Mouse (Mus musculus) hindbrain, embryonic 10.5 days (tissue): ENCODE data around the gene Mill2. TPM values are rescaled to one million over a fixed set of nuclear protein-coding genes. Genes with fewer than 3 reads are reported as not detected.
"Not testable (repeated sequence)": the region's sequence is repeated elsewhere in the genome, so short reads cannot be mapped to it uniquely, and the experiment has no call there.

ENCODE experiments used
- DNase-seq: peaks from one replicate; pipeline ENCODE4 v3.0.0-alpha.2; 2017; ENCODE audit warnings: low spot score
- H3K27ac ChIP-seq: fragments of 300-500 bp; sonication (generic); 2 replicates; pipeline ENCODE4 v1.5.1; 2016; ENCODE audit warnings: mild to moderate bottlenecking, moderate library complexity
- H3K27me3 ChIP-seq: fragments of 300-500 bp; sonication (generic); 2 replicates; pipeline ENCODE4 v1.6.1; 2016; ENCODE audit warnings: mild to moderate bottlenecking; ENCODE audit not compliant: poor library complexity, insufficient read depth, severe bottlenecking
- H3K36me3 ChIP-seq: fragments of 300-500 bp; sonication (generic); 2 replicates; pipeline ENCODE4 v1.6.1; 2016; ENCODE audit warnings: mild to moderate bottlenecking, moderate library complexity
- H3K4me1 ChIP-seq: fragments of 300-500 bp; sonication (generic); replicated peaks from 2 replicates; pipeline ENCODE4 v1.6.1; 2016; ENCODE audit warnings: mild to moderate bottlenecking
- H3K4me3 ChIP-seq: fragments of 300-500 bp; sonication (generic); 2 replicates; pipeline ENCODE4 v1.5.1; 2016; ENCODE audit warnings: mild to moderate bottlenecking, moderate library complexity
- H3K9me3 ChIP-seq: fragments of 300-500 bp; sonication (generic); 2 replicates; pipeline ENCODE4 v1.6.1; 2016; ENCODE audit warnings: mild to moderate bottlenecking, moderate library complexity
- WGBS: fragments of 180-500 bp; shearing (Covaris S2); methylation state at CpG from one replicate; pipeline ENCODE4 v1.1.7; 2016; 5-methylcytosine and 5-hydroxymethylcytosine counted together
- polyA plus RNA-seq: library from polyadenylated mRNA; unstranded; fragments of >200 nt; fragmentation: Nextera tagmentation; extraction: Ambion mirVana; gene quantifications from 2 replicates; pipeline ENCODE4 v1.2.1, GENCODE M21; 2016

Mill2 gene
- polyA plus RNA-seq, 1 experiment from 2014 or later, result 0.31 TPM

- WGBS, result 54% methylated on average over 5 of the region's 5 CpGs
- peaks cover 14% of the 10 kb centered on the region for H3K4me1 ChIP-seq
- no peaks in the 10 kb centered on the region for H3K9me3 ChIP-seq
- H3K36me3 ChIP-seq, result no peaks in the 10 kb centered on the region
- DNase-seq, result no peak
- no peak overlapping the region for H3K4me3 ChIP-seq
- no peak overlapping the region for H3K27ac ChIP-seq
- H3K27me3 ChIP-seq, result no peaks in the 10 kb centered on the region
Observed at GRCm38 (mm10) chr7:18844811-18845210, 5.0 kb downstream of the Mill2 start.

DNA sequence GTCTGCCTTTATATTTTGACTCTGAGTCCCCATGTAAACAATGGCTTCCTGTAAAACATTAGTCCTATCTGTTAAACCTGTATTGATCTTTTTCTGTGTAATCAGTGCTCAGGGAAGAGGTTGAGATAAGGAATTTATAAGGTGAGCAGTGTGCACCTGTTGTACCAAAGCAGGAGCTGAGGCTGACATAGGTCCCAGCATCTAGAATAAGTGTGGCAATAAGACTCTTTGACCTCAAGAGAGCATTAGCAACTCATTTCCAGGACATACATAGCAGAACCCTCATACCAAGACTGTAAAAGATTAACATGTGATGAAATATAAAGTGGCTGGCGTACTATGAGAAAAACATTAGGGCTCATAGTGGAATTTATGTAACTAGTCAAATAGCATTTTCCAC lies 8.6 kb downstream of the Mill2 start:
- Histone ChIP-seq H3K36me3 (no peaks in the 10 kb centered on the region), H3K4me1 (peaks cover 4% of the 10 kb centered on the region; the same call in 1 of the 2 replicates), H3K27ac (no peak overlapping the region), H3K27me3 (no peaks in the 10 kb centered on the region), H3K4me3 (no peak overlapping the region), H3K9me3 (no peaks in the 10 kb centered on the region)
- WGBS, result 95% methylated on average over 1 of the region's 1 CpGs
- no peak for DNase-seq

DNA sequence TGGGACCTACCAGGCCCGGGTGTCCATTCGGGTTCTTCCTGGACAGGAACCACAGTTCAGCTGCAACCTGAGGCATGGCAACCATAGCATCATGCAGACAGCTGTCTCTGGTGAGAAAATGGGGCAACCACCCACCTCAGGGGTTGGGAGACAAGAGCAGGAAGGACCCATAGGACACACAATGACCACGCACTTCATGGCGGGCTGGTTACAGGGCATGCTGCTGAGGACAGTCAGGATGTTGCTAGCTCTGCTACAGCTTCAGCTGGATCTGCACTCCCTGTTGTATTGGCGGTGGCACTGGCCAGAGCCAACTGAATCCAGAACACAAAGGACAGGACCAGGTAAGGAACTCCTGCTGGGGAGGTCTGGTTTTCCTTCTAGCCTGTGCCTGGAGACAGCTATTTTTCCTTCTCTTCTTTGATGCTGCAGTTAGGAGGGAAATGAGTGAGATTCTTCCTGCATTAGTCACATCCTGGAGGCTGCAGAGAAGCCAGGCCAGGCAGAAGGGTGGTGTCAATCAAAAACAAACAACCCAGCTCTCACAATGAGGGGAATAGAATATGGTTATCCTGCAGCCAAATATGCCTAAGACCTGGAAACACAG lies 18.6 kb downstream of the Mill2 start:
- Histone ChIP-seq H3K4me3 (no peak overlapping the region), H3K27ac (peak overlapping the region; percentile 64), H3K36me3 (no peaks in the 10 kb centered on the region), H3K27me3 (no peaks in the 10 kb centered on the region), H3K4me1 (no peaks in the 10 kb centered on the region), H3K9me3 (peaks cover 4% of the 10 kb centered on the region)
- 78% methylated on average over 5 of the region's 5 CpGs for WGBS
- no peak for DNase-seq

DNA sequence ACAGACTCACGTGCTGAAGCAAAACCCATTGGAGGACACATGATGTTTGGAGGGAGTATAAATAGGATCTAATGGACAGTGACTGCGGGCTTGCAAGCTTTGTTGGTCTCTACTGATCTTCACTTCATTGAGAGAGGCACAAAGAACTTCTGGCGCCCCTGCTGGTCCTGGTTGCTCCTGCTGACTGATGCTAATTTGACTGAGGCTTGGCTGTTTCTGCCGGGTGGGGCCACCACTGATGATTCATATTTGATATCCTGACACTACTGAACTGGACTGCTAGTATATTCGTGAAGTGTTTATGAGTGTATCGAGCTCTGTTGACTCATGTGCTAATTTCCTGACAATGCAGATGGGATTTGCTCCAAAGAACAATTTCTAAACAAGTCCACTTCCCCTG lies 23.0 kb downstream of the Mill2 start:
- Histone ChIP-seq H3K27ac (no peak overlapping the region), H3K36me3 (no peaks in the 10 kb centered on the region)
- WGBS, result 85% methylated on average over 6 of the region's 6 CpGs

GRCm38 (mm10) chr7:18868491-18868890 lies 28.7 kb downstream of the Mill2 start:
- peaks cover 16% of the 10 kb centered on the region for H3K9me3 ChIP-seq
- DNase-seq, result no peak
- no peaks in the 10 kb centered on the region for H3K36me3 ChIP-seq
- H3K27ac ChIP-seq, result no peak overlapping the region
- 86% methylated on average over 2 of the region's 2 CpGs for WGBS
- H3K27me3 ChIP-seq, result no peaks in the 10 kb centered on the region
- no peak overlapping the region for H3K4me3 ChIP-seq
- peaks cover 8% of the 10 kb centered on the region; the same call in 1 of the 2 replicates for H3K4me1 ChIP-seq

More for the DNA sequence above, 23.0 kb downstream of the Mill2 start:
- Histone ChIP-seq H3K4me3 (no peak overlapping the region), H3K27me3 (no peaks in the 10 kb centered on the region), H3K9me3 (peaks cover 12% of the 10 kb centered on the region), H3K4me1 (no peaks in the 10 kb centered on the region)
- DNase-seq, result no peak

DNA sequence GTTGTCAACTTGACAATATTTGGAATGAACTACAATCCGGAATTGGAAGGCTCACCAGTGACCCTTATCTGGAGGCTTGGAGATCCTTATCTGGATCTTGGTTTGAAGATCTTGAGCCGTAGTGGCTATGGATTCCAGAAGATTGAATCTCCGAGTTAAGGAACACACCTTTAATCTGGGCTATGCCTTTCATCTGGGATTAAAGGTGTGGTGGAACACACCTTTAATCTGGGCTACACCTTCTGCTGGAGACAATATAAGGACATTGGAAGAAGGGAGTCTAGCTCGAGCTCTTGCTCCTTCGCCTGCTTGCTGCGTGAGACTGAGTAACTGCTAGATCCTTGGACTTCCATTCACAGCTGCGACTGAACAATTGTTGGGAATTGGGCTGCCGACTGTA lies 31.3 kb downstream of the Mill2 start, which contains the start of gene Pglyrp1:
Gene Pglyrp1 (plus strand): TSS at position 301 of the 400 bp plus-strand sequence.
- H3K4me1 ChIP-seq, H3K27me3 ChIP-seq, H3K4me3 ChIP-seq, DNase-seq, H3K27ac ChIP-seq, H3K36me3 ChIP-seq: not testable (repeated sequence)
- WGBS, result 100% methylated on average over 1 of the region's 8 CpGs
- H3K9me3 ChIP-seq, result peaks cover 10% of the 10 kb centered on the region

DNA sequence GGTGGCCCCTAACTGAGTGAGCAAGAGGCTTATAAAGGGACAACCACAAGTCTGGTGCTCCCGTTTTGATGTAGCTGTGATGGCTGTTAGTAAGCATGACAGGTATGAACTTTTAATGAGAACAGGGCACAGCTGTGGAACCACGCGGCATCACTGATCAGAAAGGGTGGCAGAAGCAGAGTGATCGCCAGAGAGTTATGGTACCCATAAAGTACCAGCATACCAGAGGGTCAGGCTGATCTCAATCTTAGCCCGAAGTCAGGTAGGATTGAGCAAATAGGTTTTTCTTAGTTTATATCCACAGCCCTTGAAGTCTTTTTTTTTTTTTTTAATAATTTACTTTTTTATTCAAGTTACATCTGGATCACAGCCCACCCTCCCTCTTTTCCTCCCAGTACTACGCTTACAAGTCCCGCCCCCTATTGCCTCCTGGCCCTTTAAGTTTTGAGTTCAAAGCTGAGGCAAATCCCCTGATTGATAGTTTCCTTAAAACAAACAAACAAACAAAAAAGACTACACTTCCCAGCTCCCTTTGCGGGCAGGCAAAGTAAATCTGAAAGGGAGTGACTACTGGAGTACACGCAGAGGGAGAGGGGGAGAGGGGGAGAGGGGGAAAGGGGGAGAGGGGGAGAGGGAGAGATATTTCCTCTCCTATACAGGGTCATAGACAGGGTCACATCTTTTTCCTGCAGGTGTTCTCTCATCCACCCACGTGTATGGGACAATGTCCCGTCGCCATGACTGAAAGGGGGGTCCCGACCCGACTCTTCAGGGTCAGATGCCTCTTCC lies 32.4 kb downstream of the Mill2 start:
- 34% methylated on average over 13 of the region's 14 CpGs for WGBS
- Histone ChIP-seq H3K4me1 (peaks cover 8% of the 10 kb centered on the region; the same call in 1 of the 2 replicates), H3K27ac (no peak overlapping the region; the same call in 1 of the 2 replicates), H3K36me3 (no peaks in the 10 kb centered on the region), H3K27me3 (no peaks in the 10 kb centered on the region), H3K4me3 (peak overlapping the region; percentile 54), H3K9me3 (peaks cover 10% of the 10 kb centered on the region)
- DNase-seq, result no peak

- H3K36me3 ChIP-seq, result no peaks in the 10 kb centered on the region
- H3K4me3 ChIP-seq, result peak overlapping the region; percentile 54
- H3K27me3 ChIP-seq, result no peaks in the 10 kb centered on the region
- peaks cover 8% of the 10 kb centered on the region for H3K9me3 ChIP-seq
- 3% methylated on average over 7 of the region's 7 CpGs for WGBS
- H3K27ac ChIP-seq, result peak overlapping the region; percentile 66
- peaks cover 8% of the 10 kb centered on the region; the same call in 1 of the 2 replicates for H3K4me1 ChIP-seq
- peak; percentile 20 for DNase-seq
Observed at GRCm38 (mm10) chr7:18872816-18873215, 33.0 kb downstream of the Mill2 start.

DNA sequence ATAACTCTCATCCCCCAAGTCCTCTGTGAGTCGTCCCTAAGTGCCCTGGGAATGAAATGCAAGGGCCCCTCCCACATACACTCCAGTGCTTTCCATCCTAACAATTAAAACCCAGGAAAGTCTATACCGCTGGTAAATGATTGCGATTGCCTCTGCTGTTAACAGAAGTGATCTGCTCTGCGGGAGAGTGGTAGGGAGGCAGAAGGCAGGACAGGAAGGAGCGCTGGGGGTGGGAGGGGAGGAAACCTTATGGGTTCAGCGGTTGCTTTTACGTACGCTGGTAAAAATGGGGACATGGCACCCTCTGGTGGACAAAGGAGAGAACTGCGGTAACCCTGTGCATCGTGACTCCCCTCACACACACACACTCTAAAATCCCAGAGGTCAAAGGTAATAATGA lies 33.5 kb downstream of the Mill2 start:
- Histone ChIP-seq H3K27me3 (no peaks in the 10 kb centered on the region), H3K27ac (peak overlapping the region; percentile 66; the same call in 1 of the 2 replicates), H3K9me3 (peaks cover 4% of the 10 kb centered on the region; the same call in 1 of the 2 replicates), H3K4me1 (peaks cover 8% of the 10 kb centered on the region; the same call in 1 of the 2 replicates), H3K36me3 (no peaks in the 10 kb centered on the region), H3K4me3 (peak overlapping the region; percentile 54)
- WGBS, result 0% methylated on average over 10 of the region's 10 CpGs
- DNase-seq, result peak; percentile 82

DNA sequence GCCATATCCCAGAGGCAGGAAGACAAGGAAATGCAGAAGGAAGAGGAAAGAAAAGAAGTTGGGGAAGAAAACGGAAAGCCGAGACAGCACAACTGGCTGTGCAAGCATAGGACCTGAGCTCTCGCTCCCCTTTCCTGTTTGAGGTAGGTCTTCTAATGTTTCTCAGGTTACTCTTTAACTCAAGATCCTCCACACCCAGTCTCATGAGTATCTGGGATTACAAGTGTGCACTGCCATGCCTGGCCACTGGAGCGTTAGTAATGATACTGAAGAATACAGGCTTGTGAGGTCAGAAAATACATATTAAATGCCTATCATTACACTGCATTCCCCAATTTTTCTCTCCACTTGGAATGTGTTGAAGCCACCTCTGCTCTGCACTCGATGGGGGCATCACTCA lies 35.6 kb downstream of the Mill2 start:
- Histone ChIP-seq H3K9me3 (no peaks in the 10 kb centered on the region), H3K36me3 (no peaks in the 10 kb centered on the region), H3K27ac (no peak overlapping the region), H3K4me1 (peaks cover 8% of the 10 kb centered on the region; the same call in 1 of the 2 replicates), H3K4me3 (no peak overlapping the region), H3K27me3 (no peaks in the 10 kb centered on the region)
- DNase-seq, result no peak
- 92% methylated on average over 5 of the region's 5 CpGs for WGBS

DNA sequence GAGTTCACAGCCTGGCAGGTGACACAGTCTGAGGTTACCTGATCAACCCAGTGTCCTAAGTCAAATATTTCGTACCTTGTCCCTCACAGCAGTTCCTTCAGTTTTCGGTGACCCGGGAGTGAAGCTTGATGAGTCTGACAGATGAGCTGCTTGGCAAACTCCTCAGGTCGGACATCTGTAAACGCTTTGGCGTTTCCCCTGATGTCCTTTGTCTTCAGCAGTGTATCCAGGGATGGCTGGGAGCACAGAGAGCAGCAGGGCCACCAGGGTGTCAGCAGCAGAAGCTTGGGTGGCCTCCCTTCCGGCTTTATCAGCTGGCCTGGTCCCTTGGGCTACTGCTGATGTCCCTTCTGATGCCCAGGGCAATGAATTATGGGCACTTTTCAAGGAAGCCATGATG lies 38.9 kb downstream of the Mill2 start:
- H3K4me3 ChIP-seq, result no peak overlapping the region
- H3K27ac ChIP-seq, result no peak overlapping the region
- no peaks in the 10 kb centered on the region for H3K36me3 ChIP-seq
- H3K4me1 ChIP-seq, result peaks cover 4% of the 10 kb centered on the region; the same call in 1 of the 2 replicates
- 75% methylated on average over 7 of the region's 7 CpGs for WGBS
- no peak for DNase-seq
- no peaks in the 10 kb centered on the region for H3K9me3 ChIP-seq
- H3K27me3 ChIP-seq, result no peaks in the 10 kb centered on the region

GRCm38 (mm10) chr7:18883991-18884744 lies 44.4 kb downstream of the Mill2 start:
- WGBS, result 65% methylated on average over 9 of the region's 9 CpGs
- no peak for DNase-seq
- Histone ChIP-seq H3K36me3 (no peaks in the 10 kb centered on the region), H3K9me3 (no peaks in the 10 kb centered on the region), H3K4me1 (peaks cover 4% of the 10 kb centered on the region; the same call in 1 of the 2 replicates), H3K27ac (no peak overlapping the region), H3K4me3 (no peak overlapping the region), H3K27me3 (no peaks in the 10 kb centered on the region)
